Mouse (Mus musculus): ENCODE measurements around the gene Tprg. TPM values are rescaled to one million over a fixed set of nuclear protein-coding genes. Genes with fewer than 3 reads are reported as not detected.
A peak's percentile ranks its signal among the peaks of the same experiment; 100 is the strongest.

The Tprg gene
- total RNA-seq, 2 experiments from 2014 or later: not detected

GRCm38 (mm10) chr16:25422997-25423396, 136.4 kb downstream of the Tprg start:
- no peak for ATAC-seq (replicated peaks; ENCODE audit: poor library complexity)

GRCm38 (mm10) chr16:25424001-25424400, 137.4 kb downstream of the Tprg start:
- peak; percentile 36 for ATAC-seq (replicated peaks; ENCODE audit: poor library complexity)

DNA sequence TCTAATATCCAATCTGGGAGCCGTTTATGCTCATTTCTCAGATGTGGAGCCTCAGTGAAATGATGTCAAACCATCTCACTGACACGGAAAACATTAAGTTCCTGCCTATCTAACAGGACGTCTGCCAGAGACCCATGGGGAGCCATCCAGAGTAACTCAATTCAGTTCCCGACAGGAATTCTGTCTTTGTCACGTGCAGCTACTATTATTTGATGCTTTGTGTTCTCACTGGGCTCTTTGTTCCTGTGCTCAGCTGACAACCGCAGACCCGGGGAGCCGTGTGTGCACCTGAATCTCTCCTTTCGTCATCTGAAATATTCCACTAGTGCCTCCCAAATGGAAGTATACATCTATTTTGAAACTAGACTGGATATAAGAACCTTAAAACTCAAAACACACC, 138.3 kb downstream of the Tprg start:
- no peak for ATAC-seq (replicated peaks; ENCODE audit: poor library complexity)

DNA sequence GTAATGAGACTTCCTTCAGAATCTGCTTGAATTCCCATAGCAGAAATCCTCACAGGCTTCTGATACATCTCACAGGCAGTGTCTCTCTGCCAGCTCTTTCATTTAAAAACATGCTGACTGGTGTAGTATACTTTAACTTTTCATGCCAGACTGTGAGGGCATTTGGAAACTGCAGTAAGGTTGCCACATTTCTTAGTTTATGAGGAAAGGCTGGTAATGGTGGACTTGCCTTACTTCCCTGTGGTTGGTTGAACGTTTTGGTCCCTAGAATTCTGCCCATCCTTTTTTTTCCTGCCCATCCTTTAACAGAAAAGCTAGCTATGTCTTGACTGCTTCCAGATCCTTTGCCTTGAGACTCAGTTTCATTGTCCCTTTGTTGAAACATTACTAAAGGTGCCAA, 138.8 kb downstream of the Tprg start:
- peak; percentile 45 for ATAC-seq (replicated peaks; ENCODE audit: poor library complexity)

GRCm38 (mm10) chr16:25426261-25426660, 139.6 kb downstream of the Tprg start:
- peak; percentile 87 for ATAC-seq (replicated peaks; ENCODE audit: poor library complexity)

- ATAC-seq (replicated peaks; ENCODE audit: poor library complexity): no peak
These were observed 153.4 kb downstream of the Tprg start for GRCm38 (mm10) chr16:25440039-25440438.

- no peak for ATAC-seq (replicated peaks; ENCODE audit: poor library complexity)
These were observed 159.0 kb downstream of the Tprg start for GRCm38 (mm10) chr16:25445580-25445979.

- ATAC-seq (replicated peaks; ENCODE audit: poor library complexity): no peak
These were observed 164.9 kb downstream of the Tprg start for GRCm38 (mm10) chr16:25451511-25451910.

DNA sequence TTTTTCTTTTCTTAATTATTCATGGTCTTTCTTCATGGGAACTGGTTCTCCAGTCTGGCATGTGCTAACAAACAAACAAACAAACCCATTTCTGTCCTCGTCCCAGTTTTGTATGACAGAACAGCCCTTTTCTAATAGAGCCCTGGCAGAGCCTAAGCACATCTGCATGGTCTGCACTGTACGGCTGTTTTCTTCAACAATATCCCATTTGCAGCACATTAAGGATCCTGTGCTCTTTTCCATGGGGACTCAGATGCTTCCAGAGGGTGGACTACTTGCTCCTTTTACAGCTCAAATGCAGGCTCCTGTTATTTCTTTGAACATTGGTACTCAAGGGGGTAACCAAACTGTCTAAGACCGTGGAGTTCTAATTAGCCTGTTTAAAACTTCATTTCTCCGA, 178.1 kb downstream of the Tprg start:
- ATAC-seq (replicated peaks; ENCODE audit: poor library complexity): no peak

GRCm38 (mm10) chr16:25465435-25466139, 179.0 kb downstream of the Tprg start:
- peak; percentile 87 for ATAC-seq (replicated peaks; ENCODE audit: poor library complexity)

DNA sequence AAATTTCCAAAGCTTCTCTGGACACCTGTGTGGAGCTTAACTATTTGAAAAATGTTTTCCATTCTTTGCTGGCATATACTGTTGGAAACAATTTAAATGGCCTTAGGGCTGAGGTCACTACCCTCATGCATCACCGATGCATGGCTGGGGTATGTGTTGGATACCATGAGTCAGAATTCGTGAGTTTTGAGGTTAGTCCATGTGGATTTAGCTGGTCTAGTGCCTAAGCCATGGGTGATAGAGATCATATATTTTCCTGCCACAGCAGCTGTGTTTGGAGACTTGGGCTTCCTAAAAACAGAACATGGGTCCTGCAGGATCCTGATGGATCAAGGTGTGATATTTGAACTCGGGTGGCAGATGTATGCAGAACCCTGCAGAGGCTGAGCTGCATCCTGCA, 181.4 kb downstream of the Tprg start:
- no peak for ATAC-seq (replicated peaks; ENCODE audit: poor library complexity)

DNA sequence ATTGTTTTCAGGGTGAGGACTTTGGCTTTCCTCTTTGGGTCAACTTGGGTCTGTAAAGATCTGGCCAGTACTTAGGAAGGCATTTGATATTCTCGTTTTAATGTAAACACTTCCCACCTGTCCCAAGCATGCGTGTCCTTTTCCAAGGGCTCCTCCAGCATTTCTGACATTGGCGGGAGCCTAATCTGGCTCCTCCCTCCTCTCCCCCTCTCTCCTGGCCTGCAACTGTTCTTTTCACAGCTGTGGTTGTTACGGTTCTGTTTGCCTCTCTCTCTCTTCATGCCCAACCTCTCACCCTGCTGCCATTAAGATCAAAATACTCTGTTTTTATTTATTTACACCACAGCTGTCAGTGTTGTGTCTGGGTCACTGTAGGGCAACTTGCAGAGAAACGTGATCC, 182.0 kb downstream of the Tprg start:
- ATAC-seq (replicated peaks; ENCODE audit: poor library complexity): no peak

Data from megakaryocyte progenitor cell, adult 5-6 weeks (primary cell).